Mouse (Mus musculus) lung, postnatal 4 days (tissue): Measurements from ENCODE around the gene Zfp990.
"Not testable (repeated sequence)": the region's sequence is repeated elsewhere in the genome, so short reads cannot be mapped to it uniquely, and the experiment has no call there.

ENCODE experiments used
- DNase-seq, 2 experiments: peaks; one replicate each; pipeline ENCODE4 v3.0.0; 2021

Gene Zfp990

DNA sequence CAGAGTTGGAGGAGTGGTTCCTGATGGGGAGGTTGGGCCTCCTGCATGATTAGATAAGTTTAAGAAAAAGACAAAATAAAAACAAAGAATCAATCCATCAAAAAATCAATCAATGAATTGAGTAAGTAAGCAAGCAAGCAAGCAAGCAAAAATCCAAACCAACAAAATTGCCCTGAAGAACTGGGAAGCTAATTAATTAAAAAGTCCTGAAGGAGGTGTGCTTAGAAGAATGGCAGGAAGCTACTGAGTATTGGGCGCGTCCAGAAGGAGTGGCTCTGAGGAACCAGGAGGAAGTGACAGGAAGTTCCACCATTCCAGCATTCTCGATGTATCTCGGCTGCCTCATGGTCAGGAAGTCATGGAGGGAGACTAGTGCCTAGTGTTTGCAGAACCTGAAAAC lies at the start of gene Zfp990:
Gene Zfp990 (plus strand): TSS at position 301 of the 400 bp plus-strand sequence.
- not testable (repeated sequence) for DNase-seq

- not testable (repeated sequence) for DNase-seq
These were observed 46.9 kb upstream of the Zfp990 start for GRCm38 (mm10) chr4:145463553-145464253.

GRCm38 (mm10) chr4:145478128-145478527 lies 32.4 kb upstream of the Zfp990 start:
- DNase-seq, result no peak

DNA sequence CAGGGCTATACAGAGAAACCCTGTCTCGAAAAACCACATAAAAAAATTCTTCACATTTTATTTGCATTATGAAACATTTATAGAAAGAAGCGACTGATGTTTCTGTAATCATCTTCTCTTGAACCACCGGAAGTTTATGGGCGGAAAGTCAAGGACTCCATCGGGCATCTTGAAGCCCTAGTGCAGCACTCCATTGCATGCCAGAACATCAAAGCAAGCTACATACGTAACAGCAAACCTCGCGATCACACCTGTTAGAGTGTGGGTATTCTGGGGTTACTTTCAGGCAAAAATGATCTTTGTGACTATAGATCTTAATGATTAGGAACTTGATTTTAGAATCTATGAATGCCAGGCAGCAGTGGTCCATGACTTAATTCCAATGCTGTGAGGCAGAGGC lies 29.9 kb upstream of the Zfp990 start:
- DNase-seq, result not testable (repeated sequence)

DNA sequence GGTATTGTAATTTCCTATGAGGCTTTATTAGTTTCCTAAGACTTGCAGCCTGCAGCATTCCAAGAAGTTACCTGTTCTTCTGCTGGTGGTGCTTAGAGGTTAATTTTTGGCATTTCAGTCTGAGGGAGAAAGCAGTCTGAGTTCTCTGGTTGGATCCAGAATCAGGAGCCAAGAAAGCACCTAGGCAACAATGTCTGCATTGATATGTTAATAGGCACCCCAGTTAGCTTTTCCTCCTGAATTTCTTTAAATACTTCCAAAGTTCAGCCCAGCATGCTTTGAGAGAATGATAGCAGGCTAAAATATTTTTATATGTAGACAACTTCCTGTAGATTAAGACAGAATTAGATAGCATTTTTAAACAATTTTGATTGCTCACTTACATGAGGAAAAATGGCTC lies 21.2 kb upstream of the Zfp990 start:
- DNase-seq, result no peak

DNA sequence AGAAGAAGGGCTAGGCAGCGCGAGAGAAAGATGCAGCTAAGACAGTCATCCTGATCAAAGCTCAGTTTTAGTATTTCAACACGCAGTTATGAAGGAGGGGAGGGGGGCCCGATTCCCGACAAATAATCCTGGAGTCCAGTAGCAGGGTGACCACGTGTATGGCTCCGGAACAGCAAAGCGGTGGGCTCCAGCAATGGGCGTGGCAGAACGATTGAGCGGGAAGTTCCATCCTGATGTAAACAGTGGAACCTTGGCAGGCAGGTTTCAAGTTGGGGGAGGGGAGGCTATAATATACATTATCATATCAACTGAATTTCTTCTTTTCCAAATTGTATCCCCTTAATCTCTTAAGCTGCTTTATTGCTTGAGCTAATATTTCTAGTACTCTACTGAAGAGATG lies 18.4 kb upstream of the Zfp990 start:
- no peak for DNase-seq

DNA sequence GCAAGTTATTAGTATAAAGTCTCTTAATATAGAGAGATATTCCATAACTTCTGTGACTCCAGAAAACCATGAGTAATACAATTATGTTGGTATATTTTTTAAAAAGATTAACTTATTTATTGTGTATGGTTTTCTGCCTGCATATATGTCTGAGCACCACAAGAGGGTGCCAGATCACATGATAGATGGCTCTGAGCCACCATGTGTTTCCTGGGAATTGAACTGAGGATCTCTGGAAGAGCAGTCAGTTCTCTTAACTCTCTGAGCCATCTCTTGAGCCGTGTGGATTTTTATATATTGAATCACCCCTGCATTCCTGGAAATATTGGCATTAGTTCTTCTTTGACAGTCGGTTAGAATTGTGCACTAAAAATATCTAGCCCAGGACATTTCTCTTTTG lies 17.2 kb upstream of the Zfp990 start:
- DNase-seq, result not testable (repeated sequence)

- DNase-seq, result not testable (repeated sequence)
These were observed 4.1 kb downstream of the Zfp990 start for GRCm38 (mm10) chr4:145514637-145515036.

GRCm38 (mm10) chr4:145515776-145516565 lies 5.4 kb downstream of the Zfp990 start:
- not testable (repeated sequence) for DNase-seq

- DNase-seq, result not testable (repeated sequence)
These were observed 6.8 kb downstream of the Zfp990 start for GRCm38 (mm10) chr4:145517391-145517790.

GRCm38 (mm10) chr4:145543861-145544260 lies 33.3 kb downstream of the Zfp990 start:
- DNase-seq, result not testable (repeated sequence)

DNA sequence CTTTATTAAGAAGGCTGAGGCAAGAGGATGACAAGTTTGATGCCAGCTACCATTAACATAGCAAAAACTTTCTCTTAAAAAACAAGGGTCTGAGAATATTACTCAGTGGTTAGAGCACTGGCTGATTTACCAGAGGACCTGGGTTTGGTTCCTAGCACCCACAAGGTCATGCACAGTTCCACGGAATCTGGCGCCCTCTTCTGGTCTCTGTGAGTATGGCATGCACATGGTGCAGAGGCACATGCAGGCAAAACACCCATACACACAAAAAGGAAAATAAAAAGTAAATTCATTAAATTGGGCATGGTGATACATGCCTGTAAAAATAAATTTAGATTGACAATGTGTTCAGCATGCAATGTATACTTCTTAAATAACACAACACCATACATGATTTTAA lies 34.5 kb downstream of the Zfp990 start:
- not testable (repeated sequence) for DNase-seq

DNA sequence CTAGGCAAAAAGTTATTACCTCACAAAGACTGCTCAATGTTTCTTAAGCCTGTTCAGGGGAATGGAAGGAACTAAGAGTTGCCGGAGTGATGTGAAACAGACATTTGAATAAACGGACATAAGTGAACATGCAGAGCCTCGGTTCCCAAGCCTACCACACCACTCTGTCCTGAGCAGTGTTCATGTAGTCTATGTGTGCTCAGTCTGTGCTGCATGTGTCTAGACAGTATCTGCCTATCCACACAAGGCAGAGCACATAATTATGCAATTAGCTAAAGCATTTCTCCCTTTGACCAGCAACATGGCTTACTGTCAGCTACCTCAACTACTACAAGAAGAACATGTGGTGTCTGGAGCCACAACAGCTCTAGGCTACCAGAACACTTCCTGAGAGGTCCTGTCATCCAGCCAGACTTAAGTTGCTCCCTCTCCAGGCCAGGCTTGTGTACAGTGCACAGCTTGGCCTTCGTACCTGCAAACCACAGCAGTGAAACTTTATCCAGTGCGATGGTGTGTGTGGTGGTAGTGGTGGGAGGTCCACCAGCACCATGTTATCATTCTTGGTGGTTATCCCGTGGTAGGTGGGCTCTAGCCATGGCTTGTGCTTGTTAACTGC lies 35.3 kb downstream of the Zfp990 start:
- not testable (repeated sequence) for DNase-seq

- DNase-seq, result not testable (repeated sequence)
These were observed 35.9 kb downstream of the Zfp990 start for GRCm38 (mm10) chr4:145546477-145546876.

DNA sequence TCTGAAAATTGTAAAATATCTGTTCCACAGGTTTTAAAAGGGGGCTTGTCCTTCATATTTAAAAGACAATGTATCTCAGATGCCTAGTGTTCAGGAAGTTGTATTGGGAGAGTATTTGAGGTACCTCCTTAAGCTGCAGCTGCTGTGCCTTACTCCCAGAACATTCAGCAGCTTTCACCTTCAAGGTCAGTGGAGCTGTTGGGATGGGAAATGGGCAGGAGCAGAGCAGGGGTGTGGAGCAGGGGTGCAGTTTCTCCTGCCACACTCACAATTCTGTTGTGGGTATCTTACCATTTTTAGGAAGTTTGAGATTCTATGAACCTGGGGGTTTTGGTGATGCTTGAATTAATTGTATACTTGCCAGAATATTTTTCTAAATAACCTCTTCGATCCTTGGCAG lies 46.1 kb downstream of the Zfp990 start:
- no peak for DNase-seq

DNA sequence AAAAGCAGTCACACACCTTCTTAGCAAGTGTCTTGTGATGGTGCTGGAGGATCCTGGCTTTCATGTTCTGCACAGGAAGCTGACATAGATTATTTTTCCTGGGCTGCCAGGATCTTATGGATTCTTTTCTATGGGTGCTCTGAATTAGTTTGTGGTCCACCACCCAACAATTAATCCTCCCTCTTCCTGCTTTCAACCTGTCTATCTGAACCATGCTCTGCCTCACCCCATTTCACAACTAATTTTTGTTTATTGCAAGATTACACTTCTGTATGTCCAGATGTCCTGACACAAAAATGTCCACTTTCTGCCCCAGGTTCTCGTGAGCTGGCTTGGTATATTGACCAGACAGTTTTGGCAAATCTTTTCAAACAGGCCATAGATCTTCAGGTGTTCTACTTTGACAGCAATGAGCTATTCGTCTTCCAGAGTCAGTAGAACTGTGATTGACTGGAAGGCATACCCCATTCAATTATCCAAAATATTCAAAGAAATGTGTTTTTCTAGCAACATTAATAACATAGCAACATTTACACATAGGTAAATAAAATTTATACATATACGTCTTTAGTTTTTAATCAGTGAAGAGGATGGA lies 49.0 kb downstream of the Zfp990 start:
- no peak for DNase-seq

DNA sequence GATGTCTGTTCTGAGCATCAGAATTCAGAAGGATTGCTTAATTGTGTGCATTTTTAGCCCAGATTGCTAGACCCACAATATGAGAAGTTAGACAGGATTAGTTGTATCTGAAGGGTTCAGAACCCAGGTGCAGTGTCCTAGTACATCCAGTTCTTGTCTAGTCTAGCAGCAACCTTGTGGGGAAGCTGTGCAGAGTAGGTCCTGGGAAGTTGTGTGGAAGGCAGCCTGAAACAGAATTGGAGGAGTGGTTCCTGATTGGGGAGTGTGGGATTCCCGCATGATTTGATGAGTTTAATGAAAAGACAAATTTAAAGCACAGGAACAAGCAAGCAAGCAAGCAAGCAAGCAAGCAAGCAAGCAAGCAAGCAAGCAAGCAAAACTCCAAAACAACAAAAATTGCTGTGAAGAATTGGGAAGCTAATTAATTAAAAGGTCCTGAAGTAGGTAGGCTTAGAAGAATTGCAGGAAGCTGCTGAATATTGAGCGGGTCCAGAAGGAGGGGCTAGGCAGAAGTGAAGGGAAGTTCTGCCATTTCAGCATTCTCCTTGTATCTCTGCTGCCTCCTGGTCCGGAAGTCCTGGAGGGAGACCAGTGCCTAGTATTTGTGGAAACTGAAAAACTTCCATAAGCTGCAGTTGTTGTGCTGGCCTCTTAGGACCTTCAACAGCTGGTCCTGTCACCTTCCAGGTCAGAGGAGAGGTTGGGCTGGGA lies 53.7 kb downstream of the Zfp990 start:
- no peak for DNase-seq

DNA sequence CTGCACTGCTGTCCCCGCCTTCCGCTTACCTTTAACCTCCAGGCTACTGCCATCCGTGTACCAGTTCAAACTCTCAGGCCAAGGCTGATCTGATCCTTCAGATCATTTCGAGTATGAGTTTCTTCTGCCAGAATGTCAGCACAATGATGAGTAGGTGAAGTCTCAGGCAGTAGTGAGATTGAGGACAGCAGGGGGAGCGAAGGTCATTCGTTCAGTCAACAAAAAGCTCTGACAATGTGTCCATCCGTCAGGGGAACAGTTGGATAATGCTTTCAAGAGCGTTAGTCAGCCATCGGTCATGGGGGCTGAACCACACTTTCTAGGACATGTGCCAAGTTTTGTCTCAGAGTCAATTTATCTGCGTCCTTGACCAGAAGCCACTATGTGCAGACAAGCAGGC lies 59.9 kb downstream of the Zfp990 start:
- not testable (repeated sequence) for DNase-seq

GRCm38 (mm10) chr4:145576623-145577022 lies 66.1 kb downstream of the Zfp990 start:
- DNase-seq, result not testable (repeated sequence)

- not testable (repeated sequence) for DNase-seq
These were observed 69.8 kb downstream of the Zfp990 start for GRCm38 (mm10) chr4:145580333-145580732.

GRCm38 (mm10) chr4:145585078-145585477 lies 74.5 kb downstream of the Zfp990 start, which contains the start of gene Gm13212:
TSS of gene Gm13212 (plus strand) at chr4:145585166.
- DNase-seq, result peak; percentile 25 to 38

DNA sequence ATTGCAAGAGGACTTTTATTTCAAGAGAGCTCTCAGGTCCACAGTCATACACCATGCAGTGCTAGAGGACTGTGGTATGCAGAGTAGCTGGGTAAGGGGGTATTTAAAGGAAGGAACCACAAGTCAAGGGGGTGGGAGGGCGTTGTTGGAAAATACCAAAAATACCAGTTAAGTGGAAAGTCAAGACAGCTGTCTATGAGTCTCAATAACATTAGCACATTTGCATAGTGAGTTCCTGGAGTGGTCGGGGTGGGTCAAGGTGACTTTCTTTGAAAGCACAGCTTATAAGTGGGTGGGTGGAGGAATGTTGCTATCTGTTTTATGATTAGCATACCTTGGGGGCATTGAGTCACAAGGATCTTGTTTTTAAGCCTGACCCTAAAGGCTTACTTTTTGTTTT lies 75.5 kb downstream of the Zfp990 start:
- DNase-seq, result not testable (repeated sequence)
